Mouse (Mus musculus) G1E (cell line): ENCODE results near the gene Smug1. TPM values are rescaled to one million over a fixed set of nuclear protein-coding genes. Genes with fewer than 3 reads are reported as not detected.

Source experiments
- ATAC-seq: 2 replicates; pipeline ENCODE4 v1.8.0; 2016; ENCODE audit warnings: mild to moderate bottlenecking; ENCODE audit not compliant: insufficient number of reproducible peaks, poor library complexity, low FRiP score, severe bottlenecking; ENCODE audit errors: extremely low read depth
- DNase-seq: peaks from one replicate; pipeline ENCODE4 v3.0.0; 2012; ENCODE audit warnings: low spot score
- H3K27me3 ChIP-seq: 2 replicates; pipeline ENCODE4 v1.6.1; 2012; ENCODE audit warnings: mild to moderate bottlenecking, low read length, inconsistent platforms; ENCODE audit not compliant: insufficient read depth
- H3K36me3 ChIP-seq: replicated peaks from 2 replicates; pipeline ENCODE3; 2012; ENCODE audit warnings: mild to moderate bottlenecking, inconsistent platforms
- H3K4me1 ChIP-seq: 2 replicates; pipeline ENCODE4 v1.6.1; 2012; ENCODE audit warnings: low read depth, low read length, inconsistent platforms, mixed read lengths; ENCODE audit not compliant: insufficient read depth
- H3K4me3 ChIP-seq: 2 replicates; pipeline ENCODE4 v1.5.1; 2012; ENCODE audit warnings: low read depth, mild to moderate bottlenecking, inconsistent platforms, low read length, moderate library complexity, mixed read lengths
- H3K9me3 ChIP-seq: replicated peaks from 2 replicates; pipeline ENCODE4 v1.6.1; 2012; ENCODE audit warnings: inconsistent platforms
- CTCF ChIP-seq: IDR thresholded peaks from 2 replicates; pipeline ENCODE4 v1.5.1; 2012; ENCODE audit warnings: low read depth, low read length, inconsistent platforms, mixed read lengths
- GATA1 ChIP-seq: IDR thresholded peaks from 2 replicates; pipeline ENCODE4 v1.6.1; 2012; ENCODE audit warnings: borderline replicate concordance, low read length, inconsistent platforms, mixed read lengths
- GATA2 ChIP-seq: IDR thresholded peaks from 2 replicates; pipeline ENCODE4 v1.6.1; 2012; ENCODE audit warnings: low read depth, low read length, inconsistent platforms, borderline replicate concordance
- POLR2AphosphoS5 ChIP-seq: IDR thresholded peaks from 2 replicates; pipeline ENCODE4 v1.6.1; 2012; ENCODE audit warnings: low read depth, low read length, inconsistent platforms; ENCODE audit not compliant: insufficient replicate concordance
- TAL1 ChIP-seq: conservative IDR thresholded peaks from 2 replicates; pipeline ENCODE4 v1.6.1; 2012; ENCODE audit warnings: low read depth, low read length, inconsistent platforms, mixed read lengths
- polyA plus RNA-seq: library from polyadenylated mRNA; stranded (reverse); fragments of >175 nt; gene quantifications from 2 replicates; pipeline ENCODE4 v1.2.3, GENCODE M21; 2012
- total RNA-seq, 2 experiments: library from RNA; stranded (forward) in 1 of 2; stranded (reverse) in 1 of 2; fragments of 200-1000 nt in 1 of 2; fragments of >200 nt in 1 of 2; fragmentation: Nextera tagmentation in 1 of 2; gene quantifications; 2 replicates each; pipeline ENCODE4 v1.2.3; 2014 to 2017

Gene Smug1
- total and polyA plus RNA-seq, 3 experiments: 5.0 to 9.0 (median 7.8) TPM

GRCm38 (mm10) chr15:103124254-103124653 lies 42.6 kb downstream of the Smug1 start:
- peaks cover 52% of the 10 kb centered on the region for H3K4me1 ChIP-seq
- H3K9me3 ChIP-seq: 0 out of 2 replicates have a peak, but pooled peaks cover 2% of the 10 kb centered on the region
- DNase-seq: no peak
- no peaks in the 10 kb centered on the region for H3K36me3 ChIP-seq
- no peak overlapping the region for H3K4me3 ChIP-seq
- ATAC-seq: no peak
- peaks cover 56% of the 10 kb centered on the region for H3K27me3 ChIP-seq
- TF ChIP-seq GATA2 (no peak), GATA1 (no peak), TAL1 (no peak), CTCF (no peak), POLR2AphosphoS5 (no peak)

- 0 out of 2 replicates have a peak, but pooled peaks cover 2% of the 10 kb centered on the region for H3K9me3 ChIP-seq
- TF ChIP-seq GATA1: no peak
- no peak for TF ChIP-seq TAL1
- TF ChIP-seq GATA2: no peak
- no peak for TF ChIP-seq CTCF
- no peak for ATAC-seq
- peaks cover 62% of the 10 kb centered on the region for H3K27me3 ChIP-seq
- no peak overlapping the region for H3K4me3 ChIP-seq
- no peak for DNase-seq
- H3K36me3 ChIP-seq: no peaks in the 10 kb centered on the region
- H3K4me1 ChIP-seq: peaks cover 42% of the 10 kb centered on the region
These were observed 43.5 kb downstream of the Smug1 start for GRCm38 (mm10) chr15:103123343-103123742.

- TF ChIP-seq GATA1 (no peak), CTCF (no peak), POLR2AphosphoS5 (no peak), TAL1 (no peak), GATA2 (no peak)
- no peak for ATAC-seq
- DNase-seq: no peak
- Histone ChIP-seq H3K36me3 (no peaks in the 10 kb centered on the region), H3K27me3 (peaks cover 71% of the 10 kb centered on the region), H3K4me1 (peaks cover 40% of the 10 kb centered on the region), H3K4me3 (no peak overlapping the region), H3K9me3 (0 out of 2 replicates have a peak, but pooled peaks cover 2% of the 10 kb centered on the region)
These were observed 44.5 kb downstream of the Smug1 start for GRCm38 (mm10) chr15:103122372-103122771.

- no peak for TF ChIP-seq CTCF
- no peak for TF ChIP-seq GATA2
- no peak for TF ChIP-seq GATA1
- no peak for TF ChIP-seq TAL1
- no peak for TF ChIP-seq POLR2AphosphoS5
- peaks cover 40% of the 10 kb centered on the region for H3K4me1 ChIP-seq
- H3K9me3 ChIP-seq: no peaks in the 10 kb centered on the region
- no peak for DNase-seq
- ATAC-seq: no peak
- no peaks in the 10 kb centered on the region for H3K36me3 ChIP-seq
- H3K4me3 ChIP-seq: no peak overlapping the region
- H3K27me3 ChIP-seq: peaks cover 80% of the 10 kb centered on the region
These were observed 45.5 kb downstream of the Smug1 start for GRCm38 (mm10) chr15:103121416-103121815.

GRCm38 (mm10) chr15:103120594-103120993 lies 46.3 kb downstream of the Smug1 start:
- ATAC-seq (no peak), DNase-seq (no peak)
- Histone ChIP-seq H3K27me3 (peaks cover 87% of the 10 kb centered on the region), H3K36me3 (no peaks in the 10 kb centered on the region), H3K4me1 (peaks cover 32% of the 10 kb centered on the region), H3K4me3 (no peak overlapping the region), H3K9me3 (no peaks in the 10 kb centered on the region)
- TF ChIP-seq CTCF (no peak), TAL1 (no peak), POLR2AphosphoS5 (no peak), GATA1 (no peak), GATA2 (no peak)

GRCm38 (mm10) chr15:103115726-103116125 lies 51.2 kb downstream of the Smug1 start:
- no peak for DNase-seq
- Histone ChIP-seq H3K4me1 (peaks cover 32% of the 10 kb centered on the region), H3K4me3 (no peak overlapping the region), H3K36me3 (no peaks in the 10 kb centered on the region), H3K9me3 (no peaks in the 10 kb centered on the region), H3K27me3 (peaks cover 60% of the 10 kb centered on the region)
- no peak for ATAC-seq
- TF ChIP-seq GATA1 (no peak), GATA2 (no peak), TAL1 (no peak)
